Mouse (Mus musculus): ENCODE results near the gene Zfhx2.

Gene Zfhx2

DNA sequence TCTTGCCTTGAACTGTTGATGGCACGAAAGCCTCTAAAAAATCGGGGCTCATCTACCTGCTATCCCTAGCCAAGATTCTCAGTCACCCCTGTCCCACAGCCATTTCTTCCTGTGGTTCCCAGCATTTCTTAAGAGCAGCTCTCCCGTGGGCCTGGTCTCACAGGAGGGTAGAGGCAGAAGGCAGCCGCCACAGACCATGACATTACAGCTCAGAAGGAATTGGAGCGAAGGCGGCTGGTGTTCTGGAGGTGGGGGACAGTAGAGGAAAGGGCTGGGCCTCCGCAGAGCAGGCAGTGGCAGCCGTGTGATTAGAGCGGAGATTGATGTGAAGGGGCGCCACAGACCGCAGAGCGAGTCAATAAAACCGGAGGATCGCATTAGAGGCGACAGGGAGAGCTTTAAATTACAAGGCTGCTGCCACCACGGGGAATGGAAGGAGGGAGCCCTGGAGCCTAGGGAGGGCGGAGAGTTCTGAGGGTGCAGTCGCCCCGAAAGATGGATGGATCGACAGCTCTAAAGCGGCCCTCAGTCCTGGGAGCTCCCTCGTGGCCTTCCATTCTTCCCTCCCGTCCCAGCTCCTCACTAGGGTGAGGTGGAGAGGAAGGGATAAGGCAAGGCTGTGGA, 13.6 kb downstream of the Zfhx2 start:
- in situ Hi-C loops (cut with MboI; ENCODE audit: low sequenced_read_pairs) = no loop called here

GRCm38 (mm10) chr14:55077481-55078365, 14.4 kb downstream of the Zfhx2 start:
- in situ Hi-C loops (cut with MboI; ENCODE audit: low sequenced_read_pairs) = no loop called here

- in situ Hi-C loops (cut with MboI; ENCODE audit: low sequenced_read_pairs) = no loop called here
Observed at GRCm38 (mm10) chr14:55076956-55077355, 15.2 kb downstream of the Zfhx2 start.

DNA sequence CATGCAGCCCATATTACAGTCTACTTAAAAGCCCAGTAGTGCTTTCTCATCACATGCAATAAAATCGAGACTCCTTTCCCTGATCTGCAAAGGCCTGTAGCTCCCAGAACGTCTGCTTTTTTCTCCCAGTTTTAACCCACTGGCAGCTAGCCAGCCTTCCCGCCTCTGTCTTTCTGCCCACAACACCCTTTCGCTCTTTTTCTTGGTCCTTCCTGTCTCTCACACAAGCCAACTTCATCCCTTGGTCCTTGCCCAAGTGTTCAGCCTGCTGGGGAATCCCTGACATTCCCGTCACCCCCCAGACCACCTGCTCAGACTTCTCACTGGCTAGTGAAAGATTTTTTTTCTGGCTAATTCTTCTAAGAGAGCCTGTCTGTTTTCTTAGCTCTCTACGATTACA, 15.9 kb downstream of the Zfhx2 start:
- in situ Hi-C loops (cut with MboI; ENCODE audit: low sequenced_read_pairs) = no loop called here

- in situ Hi-C loops (cut with MboI; ENCODE audit: low sequenced_read_pairs) = no loop called here
Observed at GRCm38 (mm10) chr14:55074416-55074815, 17.7 kb downstream of the Zfhx2 start.

- in situ Hi-C loops (cut with MboI; ENCODE audit: low sequenced_read_pairs) = no loop called here
Observed at GRCm38 (mm10) chr14:55071756-55072155, 20.4 kb downstream of the Zfhx2 start.

- in situ Hi-C loops (cut with MboI; ENCODE audit: low sequenced_read_pairs) = no loop called here
Observed at GRCm38 (mm10) chr14:55066042-55066441, 26.1 kb downstream of the Zfhx2 start.

- in situ Hi-C loops (cut with MboI; ENCODE audit: low sequenced_read_pairs) = no loop called here
Observed at GRCm38 (mm10) chr14:55065391-55065790, 26.7 kb downstream of the Zfhx2 start.

DNA sequence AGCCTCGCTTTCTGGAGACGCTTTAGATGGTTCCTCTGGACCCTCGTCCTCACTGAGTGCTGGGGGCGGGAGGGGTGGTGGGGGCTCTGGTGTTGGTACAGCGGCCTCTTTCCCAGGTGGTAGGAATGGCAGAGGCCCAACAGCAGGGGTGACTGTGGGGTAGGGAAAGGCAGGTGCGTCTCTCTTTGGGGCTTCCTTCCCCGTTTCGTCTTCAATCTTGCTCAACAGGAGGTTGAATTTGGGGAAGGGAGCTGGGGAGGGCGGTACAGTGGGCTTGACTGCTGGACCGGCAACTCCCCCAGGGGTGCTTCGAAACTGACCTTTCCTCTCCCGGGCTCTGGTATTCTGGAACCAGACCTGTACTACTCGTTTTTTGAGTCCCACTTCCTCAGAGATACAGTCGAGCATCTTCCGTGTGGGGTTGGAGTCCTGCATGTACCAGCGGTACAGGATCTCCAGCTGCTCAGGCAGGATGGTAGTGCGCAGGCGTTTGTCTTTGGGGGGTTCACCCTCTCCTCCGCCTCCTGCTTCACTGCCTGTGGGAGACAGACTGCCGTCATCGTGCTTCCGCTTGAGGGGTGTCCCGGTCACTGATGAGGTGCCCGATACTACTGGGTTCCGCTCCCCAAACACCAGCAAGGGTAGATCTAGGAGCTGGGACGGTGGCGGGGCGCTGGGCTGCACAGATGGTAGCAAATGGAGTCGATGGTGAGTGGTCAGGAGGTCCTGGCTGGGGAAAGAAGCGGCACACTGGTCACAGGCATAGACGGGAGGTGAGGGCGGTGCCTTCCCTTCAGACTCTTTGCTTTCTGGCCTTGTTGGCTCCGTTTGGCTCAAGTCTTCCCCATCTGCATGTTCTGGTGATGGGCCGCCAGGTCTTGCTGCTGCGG, 27.4 kb downstream of the Zfhx2 start:
- in situ Hi-C loops (cut with MboI; ENCODE audit: low sequenced_read_pairs) = no loop called here

DNA sequence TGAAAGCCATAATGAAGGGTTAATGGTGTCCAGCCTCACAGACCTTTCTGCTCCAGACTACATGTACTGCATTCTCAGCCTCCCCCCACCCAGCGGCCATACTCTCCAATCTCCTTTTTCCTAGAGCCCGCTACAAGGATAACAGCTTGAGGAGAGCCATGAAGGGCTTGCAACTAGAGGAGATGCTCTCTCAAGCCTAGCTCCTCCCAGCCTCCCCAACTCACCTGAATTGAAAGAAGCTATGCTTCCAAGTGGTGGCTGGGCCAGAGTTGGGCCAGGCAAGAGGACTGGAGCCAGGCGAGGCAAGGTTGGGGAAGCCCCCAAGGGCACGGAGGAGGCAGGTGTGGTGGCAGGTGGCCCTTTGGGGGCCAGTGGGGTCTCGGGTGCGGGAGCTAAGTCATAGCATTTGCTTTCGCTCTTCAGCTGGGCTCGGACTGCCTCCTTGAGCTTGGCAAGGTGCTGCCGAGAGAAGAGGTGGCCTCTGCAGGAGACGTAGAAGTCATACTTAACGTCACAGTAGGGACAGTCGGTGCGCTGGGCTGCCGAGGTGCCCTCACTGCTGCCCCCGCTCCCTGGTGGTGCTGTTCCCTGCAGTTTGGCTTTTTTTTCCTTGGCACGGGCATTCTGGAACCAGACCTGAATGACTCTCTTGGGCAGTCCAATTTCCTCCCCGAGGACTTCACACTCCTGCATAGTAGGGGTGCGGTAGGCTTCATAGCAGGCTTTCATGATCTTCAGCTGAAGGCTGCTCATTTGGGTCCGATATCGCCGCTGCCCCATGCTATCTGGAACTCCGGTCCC, 28.3 kb downstream of the Zfhx2 start:
- in situ Hi-C loops (cut with MboI; ENCODE audit: low sequenced_read_pairs) = no loop called here

DNA sequence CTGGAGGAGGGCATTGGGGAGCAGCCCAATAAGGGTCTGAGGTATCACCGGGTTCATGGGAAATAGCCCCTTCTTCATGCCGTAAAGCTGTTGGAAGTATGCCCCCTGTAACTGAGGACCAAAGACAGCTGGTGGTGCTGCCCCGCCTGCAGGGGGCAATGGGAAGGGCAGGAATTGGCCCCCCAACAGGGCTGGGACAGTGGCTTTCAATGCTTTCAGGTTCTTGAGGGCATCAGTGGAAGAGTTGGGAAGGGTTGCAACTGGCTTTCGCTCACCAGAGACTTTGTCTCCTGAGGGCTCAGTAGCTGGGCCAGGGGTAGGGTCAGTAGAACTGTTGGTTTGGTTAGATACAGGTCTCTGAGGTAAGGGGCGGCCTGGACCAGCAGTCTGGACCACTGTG, 29.0 kb downstream of the Zfhx2 start:
- in situ Hi-C loops (cut with MboI; ENCODE audit: low sequenced_read_pairs) = no loop called here

GRCm38 (mm10) chr14:55062626-55063025, 29.5 kb downstream of the Zfhx2 start:
- in situ Hi-C loops (cut with MboI; ENCODE audit: low sequenced_read_pairs) = no loop called here

DNA sequence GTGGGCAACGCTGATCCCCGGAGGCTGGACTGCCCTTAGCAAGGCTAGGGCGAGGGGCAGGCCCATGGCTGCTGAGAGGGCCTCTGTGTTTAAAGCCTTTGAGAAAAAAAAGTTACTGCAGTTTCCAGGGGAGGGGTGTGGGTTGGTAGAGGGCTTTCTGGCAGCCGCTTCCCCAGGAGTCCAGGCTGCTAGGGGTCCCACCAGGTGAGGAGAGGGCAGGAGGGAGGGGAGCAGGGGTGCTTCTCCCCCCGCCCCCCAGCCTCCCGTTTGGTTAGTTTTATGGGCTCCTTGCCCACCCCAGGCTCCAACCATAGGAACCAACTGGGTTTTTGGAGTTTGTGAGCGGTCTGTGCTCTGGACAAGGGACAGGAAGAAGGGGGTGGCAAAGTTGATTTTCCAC, 30.3 kb downstream of the Zfhx2 start:
- in situ Hi-C loops (cut with MboI; ENCODE audit: low sequenced_read_pairs) = no loop called here

DNA sequence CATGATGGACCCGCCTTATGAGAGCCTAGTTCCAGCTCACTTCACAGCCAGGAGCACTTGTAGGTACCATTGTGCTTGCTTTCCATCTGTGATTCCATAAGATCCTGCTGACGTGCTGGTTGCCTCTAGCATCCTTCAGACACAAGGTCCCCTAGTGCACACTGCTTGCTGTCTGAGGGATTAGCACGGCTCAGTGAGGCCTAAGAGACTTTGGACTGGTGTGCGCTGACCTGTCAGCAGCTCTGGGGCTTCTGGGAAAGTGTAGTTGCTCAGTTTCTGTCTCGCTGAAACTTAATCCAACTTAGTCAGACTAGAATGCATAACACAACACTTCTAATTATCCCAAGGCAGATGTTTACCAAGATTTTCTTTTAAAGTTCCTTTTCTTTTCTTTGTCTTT, 32.2 kb downstream of the Zfhx2 start:
- in situ Hi-C loops (cut with MboI; ENCODE audit: low sequenced_read_pairs) = no loop called here

GRCm38 (mm10) chr14:55059009-55059408, 33.1 kb downstream of the Zfhx2 start:
- in situ Hi-C loops (cut with MboI; ENCODE audit: low sequenced_read_pairs) = no loop called here

- in situ Hi-C loops (cut with MboI; ENCODE audit: low sequenced_read_pairs) = no loop called here
Observed at GRCm38 (mm10) chr14:55055167-55055834, 36.8 kb downstream of the Zfhx2 start.

GRCm38 (mm10) chr14:55054191-55054749, 37.9 kb downstream of the Zfhx2 start:
- in situ Hi-C loops (cut with MboI; ENCODE audit: low sequenced_read_pairs) = no loop called here

- in situ Hi-C loops (cut with MboI; ENCODE audit: low sequenced_read_pairs) = no loop called here
Observed at GRCm38 (mm10) chr14:55053708-55054190, 38.4 kb downstream of the Zfhx2 start.

GRCm38 (mm10) chr14:55053050-55053449, 39.1 kb downstream of the Zfhx2 start:
- in situ Hi-C loops (cut with MboI; ENCODE audit: low sequenced_read_pairs) = no loop called here

DNA sequence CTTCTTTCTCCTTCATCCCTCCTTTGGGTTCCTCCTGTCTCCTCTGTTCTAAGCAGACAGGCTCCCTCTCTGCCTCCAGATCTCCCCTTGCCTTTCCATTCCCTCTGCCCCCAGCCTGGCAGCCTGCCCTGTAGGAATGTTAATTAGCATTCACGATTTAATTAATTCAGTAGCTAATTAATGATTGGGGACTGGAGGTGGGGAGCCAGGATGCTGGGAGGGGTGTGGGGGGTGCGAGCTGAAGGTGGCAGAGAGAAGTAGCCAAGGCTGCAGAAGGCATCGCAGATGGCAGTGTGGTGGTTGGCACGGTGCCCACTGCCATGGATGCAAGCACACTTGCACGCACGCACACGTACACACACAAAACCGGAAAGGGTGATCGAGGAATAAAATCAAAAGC, 39.6 kb downstream of the Zfhx2 start:
- in situ Hi-C loops (cut with MboI; ENCODE audit: low sequenced_read_pairs) = no loop called here
